Mouse (Mus musculus): Measurements from ENCODE around the gene Pid1. TPM values are rescaled to one million over a fixed set of nuclear protein-coding genes. Genes with fewer than 3 reads are reported as not detected.

Gene Pid1
- polyA plus RNA-seq, 1 experiment, result 3.4 TPM

DNA sequence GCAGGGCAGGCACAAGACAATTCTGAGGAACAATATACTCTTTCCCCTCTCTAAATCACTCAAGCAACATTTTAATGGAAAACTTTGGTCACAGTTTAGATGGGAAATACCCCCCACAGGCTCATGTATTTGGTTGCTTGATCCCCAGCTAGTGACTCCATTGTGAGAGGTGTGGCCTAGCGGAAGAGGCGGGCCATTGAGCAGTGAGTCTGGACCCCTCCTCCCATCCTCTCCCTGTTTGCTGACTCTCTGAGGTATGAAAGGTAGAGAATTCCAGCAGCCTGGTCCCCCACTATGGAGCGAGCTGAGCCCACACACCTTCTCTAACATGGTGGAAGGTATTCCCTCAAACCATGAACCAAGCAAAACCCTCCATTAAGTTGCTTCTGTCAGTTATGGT, 83.8 kb downstream of the Pid1 start:
- no peaks in the 10 kb centered on the region for H3K36me3 ChIP-seq (replicated peaks; ENCODE audit: low read length)
- TF ChIP-seq FLI1 (IDR thresholded peaks at IDR 0.05; ENCODE audit: low read length) (no peak), GATA1 (IDR thresholded peaks at IDR 0.05; ENCODE audit: borderline replicate concordance, low read length) (no peak)

DNA sequence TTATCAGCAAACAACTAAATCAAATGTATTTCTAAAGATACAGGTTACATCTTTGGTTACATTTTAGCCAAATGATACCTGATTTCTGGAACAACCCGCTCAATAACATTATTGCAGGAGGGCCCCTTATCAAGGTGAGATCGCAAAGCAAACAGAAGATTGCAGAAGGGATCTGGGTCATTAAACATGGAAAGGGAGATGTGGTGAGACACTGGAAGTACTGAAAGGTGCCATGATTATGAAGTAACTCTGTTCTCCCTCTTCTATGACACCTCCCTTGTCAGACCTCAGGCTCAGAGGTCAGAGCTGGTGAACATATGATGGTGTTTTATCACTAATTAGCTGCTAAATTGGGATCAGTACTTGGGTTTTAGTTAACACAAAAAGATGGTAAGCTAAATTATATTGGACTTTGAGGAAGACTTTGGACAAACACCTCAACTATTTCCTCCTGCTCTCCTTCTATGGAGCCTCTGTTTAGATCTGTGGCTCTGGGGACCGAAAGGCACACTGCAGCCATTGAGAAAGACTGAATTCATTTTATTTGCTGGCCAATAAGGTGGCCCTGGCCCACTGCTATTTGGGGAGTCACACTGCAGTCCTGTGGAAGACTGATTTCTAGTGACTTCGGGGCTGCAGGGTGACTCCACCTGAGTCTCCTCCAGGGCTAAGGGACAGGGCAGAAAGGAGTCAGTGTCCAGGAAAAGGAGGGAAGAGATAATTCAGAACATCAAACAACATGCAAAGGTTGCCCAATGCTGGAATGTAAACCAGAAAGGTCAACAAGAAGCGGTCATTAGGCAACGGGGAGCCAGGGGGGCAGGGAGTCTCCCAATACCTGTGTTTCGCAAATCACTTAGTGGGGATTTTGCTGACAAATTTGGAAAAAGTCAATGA, 85.4 kb downstream of the Pid1 start:
- TF ChIP-seq FLI1 (IDR thresholded peaks at IDR 0.05; ENCODE audit: low read length), result no peak
- no peak for TF ChIP-seq GATA1 (IDR thresholded peaks at IDR 0.05; ENCODE audit: borderline replicate concordance, low read length)
- Histone ChIP-seq H3K27me3 (replicated peaks) (peaks cover 2% of the 10 kb centered on the region), H3K9me3 (peaks cover 10% of the 10 kb centered on the region; the same call in 1 of the 2 replicates), H3K36me3 (replicated peaks; ENCODE audit: low read length) (no peaks in the 10 kb centered on the region), H3K4me1 (no peaks in the 10 kb centered on the region), H3K4me3 (replicated peaks) (no peak overlapping the region)

More for the DNA sequence above, 83.8 kb downstream of the Pid1 start:
- Histone ChIP-seq H3K27me3 (replicated peaks) (peaks cover 12% of the 10 kb centered on the region), H3K4me3 (replicated peaks) (no peak overlapping the region), H3K9me3 (peaks cover 10% of the 10 kb centered on the region; the same call in 1 of the 2 replicates), H3K4me1 (no peaks in the 10 kb centered on the region)

DNA sequence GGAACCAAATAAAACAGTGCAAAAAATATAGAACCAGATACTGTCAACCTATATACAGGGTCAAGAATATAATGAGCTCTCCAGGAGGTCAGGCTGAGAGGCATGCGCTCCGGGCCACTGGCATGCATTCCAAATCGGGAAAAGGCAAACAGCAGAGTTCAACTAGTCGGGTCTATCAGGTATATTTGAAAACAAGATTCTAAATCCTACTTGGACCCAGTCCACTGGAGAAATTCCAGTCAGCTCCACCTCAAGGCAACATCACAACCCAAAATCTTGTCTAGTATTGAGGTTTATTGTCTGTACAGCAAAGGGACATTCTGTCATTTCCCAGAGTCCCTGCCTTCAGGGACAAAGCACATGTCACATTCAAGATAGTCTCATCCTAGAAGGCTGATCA, 91.0 kb downstream of the Pid1 start:
- Histone ChIP-seq H3K4me3 (replicated peaks) (no peak overlapping the region), H3K36me3 (replicated peaks; ENCODE audit: low read length) (no peaks in the 10 kb centered on the region), H3K9me3 (peaks cover 17% of the 10 kb centered on the region), H3K4me1 (no peaks in the 10 kb centered on the region), H3K27me3 (replicated peaks) (no peaks in the 10 kb centered on the region)
- no peak for TF ChIP-seq FLI1 (IDR thresholded peaks at IDR 0.05; ENCODE audit: low read length)
- TF ChIP-seq GATA1 (IDR thresholded peaks at IDR 0.05; ENCODE audit: borderline replicate concordance, low read length), result no peak

DNA sequence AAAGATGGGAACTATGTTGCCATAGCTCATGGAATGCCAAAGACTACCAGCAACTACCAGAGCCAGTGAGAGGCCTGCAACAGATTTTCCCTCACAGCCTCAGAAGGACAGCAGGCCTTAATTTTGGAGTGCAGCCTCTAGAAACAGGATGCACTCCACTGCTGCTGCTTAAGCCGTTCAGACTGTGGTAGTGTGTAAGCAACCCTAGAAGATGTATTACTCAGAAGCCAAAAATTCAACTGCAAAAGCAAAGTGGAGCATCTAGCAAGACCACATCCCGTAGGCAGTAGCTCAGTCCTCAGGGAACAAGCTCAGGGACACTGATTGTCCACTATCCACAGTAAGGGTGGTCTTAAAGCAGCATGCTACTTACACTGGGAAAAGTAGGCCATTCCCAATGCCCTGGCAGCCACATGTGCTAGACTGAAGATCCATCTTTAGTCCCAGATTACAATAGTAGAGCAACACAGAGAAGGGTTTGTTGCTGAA, 92.2 kb downstream of the Pid1 start:
- Histone ChIP-seq H3K27me3 (replicated peaks) (no peaks in the 10 kb centered on the region), H3K36me3 (replicated peaks; ENCODE audit: low read length) (no peaks in the 10 kb centered on the region)
- no peak for TF ChIP-seq FLI1 (IDR thresholded peaks at IDR 0.05; ENCODE audit: low read length)
- TF ChIP-seq GATA1 (IDR thresholded peaks at IDR 0.05; ENCODE audit: borderline replicate concordance, low read length), result no peak

DNA sequence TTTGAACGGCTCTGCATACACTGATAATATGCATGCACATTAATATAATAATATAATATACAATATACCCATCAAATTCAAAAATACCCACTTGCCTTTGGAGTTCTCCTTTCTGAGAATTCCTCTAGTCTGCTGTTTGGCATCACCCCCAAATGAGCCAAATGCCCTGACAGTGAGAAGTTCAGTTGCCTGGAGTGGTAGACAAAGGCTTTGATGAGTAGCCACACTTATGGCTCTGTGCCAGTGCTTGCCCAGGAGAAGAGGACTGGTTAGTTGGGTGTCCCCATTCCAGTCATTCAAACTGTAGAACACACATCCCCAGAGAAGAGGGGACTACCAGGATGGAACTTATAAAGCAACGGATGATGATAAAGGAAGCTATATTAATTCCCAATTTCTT, 106.3 kb downstream of the Pid1 start:
- peaks cover 11% of the 10 kb centered on the region for H3K9me3 ChIP-seq
- H3K27me3 ChIP-seq (replicated peaks), result no peaks in the 10 kb centered on the region
- H3K36me3 ChIP-seq (replicated peaks; ENCODE audit: low read length), result no peaks in the 10 kb centered on the region
- TF ChIP-seq GATA1 (IDR thresholded peaks at IDR 0.05; ENCODE audit: borderline replicate concordance, low read length) (no peak), FLI1 (IDR thresholded peaks at IDR 0.05; ENCODE audit: low read length) (no peak)
- H3K4me3 ChIP-seq (replicated peaks), result no peak overlapping the region
- no peaks in the 10 kb centered on the region for H3K4me1 ChIP-seq

More for the DNA sequence above, 92.2 kb downstream of the Pid1 start:
- peaks cover 17% of the 10 kb centered on the region for H3K9me3 ChIP-seq
- H3K4me3 ChIP-seq (replicated peaks), result no peak overlapping the region
- H3K4me1 ChIP-seq, result no peaks in the 10 kb centered on the region

DNA sequence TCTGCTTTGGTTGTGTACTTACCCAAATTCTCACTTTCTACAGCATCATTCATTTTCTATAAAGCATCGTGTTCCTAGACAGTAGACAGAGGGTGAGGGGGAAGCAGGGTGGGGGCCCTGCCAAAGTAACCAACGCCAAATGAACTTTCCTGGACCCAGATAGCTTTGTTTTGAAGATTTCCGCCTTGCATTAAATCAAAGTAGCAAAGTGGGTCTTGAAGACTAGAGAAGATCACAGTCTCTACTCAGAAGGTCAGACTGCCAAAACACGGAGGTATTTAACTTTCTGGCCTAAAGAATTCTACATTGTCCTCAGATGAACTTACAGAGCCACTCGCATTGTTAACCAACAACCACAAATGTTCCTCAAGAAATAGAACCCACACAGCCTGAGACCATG, 109.6 kb downstream of the Pid1 start:
- TF ChIP-seq GATA1 (IDR thresholded peaks at IDR 0.05; ENCODE audit: borderline replicate concordance, low read length), result no peak
- no peak for TF ChIP-seq FLI1 (IDR thresholded peaks at IDR 0.05; ENCODE audit: low read length)
- H3K4me1 ChIP-seq, result no peaks in the 10 kb centered on the region

DNA sequence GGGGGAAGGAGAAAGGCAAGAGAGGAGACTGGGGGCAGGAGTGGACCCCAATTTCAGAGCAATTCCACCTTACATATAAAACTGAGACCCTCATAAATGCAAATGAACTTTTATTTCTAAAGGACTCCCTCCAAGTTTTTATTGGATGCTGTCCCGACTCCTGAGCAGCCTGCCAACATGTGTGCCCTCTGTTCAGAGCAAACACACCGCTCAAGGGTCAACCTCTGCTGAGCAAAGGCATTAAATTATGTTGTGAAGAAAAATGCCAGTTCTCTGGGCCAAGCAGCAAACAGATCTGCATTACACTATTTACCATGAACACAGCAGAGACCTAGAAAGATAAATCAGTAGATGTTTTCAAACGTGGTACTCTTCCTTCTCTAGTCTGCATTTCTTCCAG, 110.1 kb downstream of the Pid1 start:
- TF ChIP-seq GATA1 (IDR thresholded peaks at IDR 0.05; ENCODE audit: borderline replicate concordance, low read length), result no peak
- no peak for TF ChIP-seq FLI1 (IDR thresholded peaks at IDR 0.05; ENCODE audit: low read length)
- Histone ChIP-seq H3K4me1 (no peaks in the 10 kb centered on the region), H3K36me3 (replicated peaks; ENCODE audit: low read length) (no peaks in the 10 kb centered on the region), H3K4me3 (replicated peaks) (no peak overlapping the region), H3K9me3 (no peaks in the 10 kb centered on the region), H3K27me3 (replicated peaks) (no peaks in the 10 kb centered on the region)

More for the DNA sequence above, 109.6 kb downstream of the Pid1 start:
- H3K4me3 ChIP-seq (replicated peaks), result no peak overlapping the region
- no peaks in the 10 kb centered on the region for H3K9me3 ChIP-seq
- no peaks in the 10 kb centered on the region for H3K27me3 ChIP-seq (replicated peaks)
- H3K36me3 ChIP-seq (replicated peaks; ENCODE audit: low read length), result no peaks in the 10 kb centered on the region

DNA sequence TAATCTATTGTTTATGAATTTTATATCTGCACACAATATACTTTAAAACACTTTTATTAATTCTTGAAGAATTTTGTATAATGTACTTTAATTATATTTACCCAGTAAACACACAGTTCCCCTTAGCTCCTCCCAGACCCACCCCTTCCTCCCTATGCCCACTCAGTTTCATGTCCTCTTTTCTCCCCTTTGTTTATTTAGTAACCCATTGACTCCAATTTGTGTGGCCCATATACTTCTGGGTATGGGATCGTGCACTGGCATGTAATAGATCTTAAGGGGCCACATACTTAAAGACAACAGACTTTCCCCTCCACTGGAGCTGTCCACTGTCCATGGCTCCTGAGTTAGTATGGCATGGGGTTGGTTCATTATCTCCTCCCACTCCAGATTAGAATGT, 112.8 kb downstream of the Pid1 start:
- no peaks in the 10 kb centered on the region for H3K27me3 ChIP-seq (replicated peaks)
- no peaks in the 10 kb centered on the region for H3K36me3 ChIP-seq (replicated peaks; ENCODE audit: low read length)
- no peak overlapping the region for H3K4me3 ChIP-seq (replicated peaks)
- H3K4me1 ChIP-seq, result no peaks in the 10 kb centered on the region
- H3K9me3 ChIP-seq, result peaks cover 3% of the 10 kb centered on the region
- TF ChIP-seq GATA1 (IDR thresholded peaks at IDR 0.05; ENCODE audit: borderline replicate concordance, low read length), result no peak
- no peak for TF ChIP-seq FLI1 (IDR thresholded peaks at IDR 0.05; ENCODE audit: low read length)

DNA sequence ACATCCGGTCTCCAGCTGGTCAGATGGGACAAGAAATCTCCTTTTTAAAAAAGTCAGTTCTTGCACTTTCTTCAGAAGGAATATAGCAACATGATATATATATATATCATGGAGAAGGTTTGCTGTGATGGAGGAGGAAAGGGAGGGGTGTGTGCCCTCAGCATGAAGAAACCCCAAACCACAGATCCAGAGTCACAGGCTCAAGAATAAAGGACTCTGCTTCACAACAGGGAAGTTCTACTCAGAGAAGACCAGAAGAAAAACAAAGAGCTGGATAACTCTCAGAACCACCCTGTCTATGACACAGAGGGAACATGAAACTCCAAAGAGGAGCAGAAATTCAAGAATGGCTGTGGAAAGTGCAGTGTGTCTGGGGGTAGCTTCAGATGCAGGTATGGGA, 113.2 kb downstream of the Pid1 start:
- Histone ChIP-seq H3K27me3 (replicated peaks) (no peaks in the 10 kb centered on the region), H3K9me3 (peaks cover 5% of the 10 kb centered on the region), H3K4me3 (replicated peaks) (no peak overlapping the region), H3K4me1 (no peaks in the 10 kb centered on the region), H3K36me3 (replicated peaks; ENCODE audit: low read length) (no peaks in the 10 kb centered on the region)
- TF ChIP-seq FLI1 (IDR thresholded peaks at IDR 0.05; ENCODE audit: low read length) (no peak), GATA1 (IDR thresholded peaks at IDR 0.05; ENCODE audit: borderline replicate concordance, low read length) (no peak)

DNA sequence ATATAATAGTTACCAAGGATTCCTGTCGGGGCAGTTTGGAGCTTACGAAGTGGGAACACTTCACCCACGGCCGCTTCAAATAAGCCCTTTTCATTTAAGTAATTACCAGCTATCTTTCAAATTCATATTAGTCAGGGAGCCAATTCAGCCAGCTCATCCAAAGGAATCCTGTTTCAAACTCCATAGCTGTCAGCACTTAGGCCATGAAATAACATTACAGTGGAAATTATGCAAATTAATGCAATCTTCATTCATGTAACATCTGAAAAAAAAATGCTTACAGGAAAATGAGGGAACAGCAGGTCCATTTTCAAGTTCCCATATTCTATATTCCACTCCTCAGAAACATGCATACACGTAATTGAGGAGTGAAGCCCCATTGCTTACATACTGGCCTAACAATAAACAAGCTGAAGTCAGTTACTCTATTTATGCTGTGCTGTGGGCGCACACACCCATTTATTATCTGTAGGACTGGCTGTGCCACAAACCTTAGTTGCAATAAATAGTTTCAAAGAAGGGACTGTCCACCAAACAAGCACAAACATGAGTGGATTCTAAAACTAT, 114.1 kb downstream of the Pid1 start:
- TF ChIP-seq FLI1 (IDR thresholded peaks at IDR 0.05; ENCODE audit: low read length) (no peak), GATA1 (IDR thresholded peaks at IDR 0.05; ENCODE audit: borderline replicate concordance, low read length) (no peak)
- no peaks in the 10 kb centered on the region for H3K36me3 ChIP-seq (replicated peaks; ENCODE audit: low read length)
- no peaks in the 10 kb centered on the region for H3K4me1 ChIP-seq
- H3K9me3 ChIP-seq, result peaks cover 5% of the 10 kb centered on the region
- no peaks in the 10 kb centered on the region for H3K27me3 ChIP-seq (replicated peaks)
- no peak overlapping the region for H3K4me3 ChIP-seq (replicated peaks)
